Mouse (Mus musculus) bone marrow macrophage, adult 2 months (primary cell): Measurements from ENCODE around the gene Src.

Experiments used
- CTCF ChIP-seq: IDR thresholded peaks from 2 replicates; pipeline ENCODE4 v1.5.1; 2012; ENCODE audit warnings: low read depth, mild to moderate bottlenecking, low read length, moderate library complexity
- POLR2A ChIP-seq: IDR thresholded peaks from 2 replicates; pipeline ENCODE4 v1.6.1; 2012; ENCODE audit warnings: mild to moderate bottlenecking, low read depth, low read length, borderline replicate concordance

DNA sequence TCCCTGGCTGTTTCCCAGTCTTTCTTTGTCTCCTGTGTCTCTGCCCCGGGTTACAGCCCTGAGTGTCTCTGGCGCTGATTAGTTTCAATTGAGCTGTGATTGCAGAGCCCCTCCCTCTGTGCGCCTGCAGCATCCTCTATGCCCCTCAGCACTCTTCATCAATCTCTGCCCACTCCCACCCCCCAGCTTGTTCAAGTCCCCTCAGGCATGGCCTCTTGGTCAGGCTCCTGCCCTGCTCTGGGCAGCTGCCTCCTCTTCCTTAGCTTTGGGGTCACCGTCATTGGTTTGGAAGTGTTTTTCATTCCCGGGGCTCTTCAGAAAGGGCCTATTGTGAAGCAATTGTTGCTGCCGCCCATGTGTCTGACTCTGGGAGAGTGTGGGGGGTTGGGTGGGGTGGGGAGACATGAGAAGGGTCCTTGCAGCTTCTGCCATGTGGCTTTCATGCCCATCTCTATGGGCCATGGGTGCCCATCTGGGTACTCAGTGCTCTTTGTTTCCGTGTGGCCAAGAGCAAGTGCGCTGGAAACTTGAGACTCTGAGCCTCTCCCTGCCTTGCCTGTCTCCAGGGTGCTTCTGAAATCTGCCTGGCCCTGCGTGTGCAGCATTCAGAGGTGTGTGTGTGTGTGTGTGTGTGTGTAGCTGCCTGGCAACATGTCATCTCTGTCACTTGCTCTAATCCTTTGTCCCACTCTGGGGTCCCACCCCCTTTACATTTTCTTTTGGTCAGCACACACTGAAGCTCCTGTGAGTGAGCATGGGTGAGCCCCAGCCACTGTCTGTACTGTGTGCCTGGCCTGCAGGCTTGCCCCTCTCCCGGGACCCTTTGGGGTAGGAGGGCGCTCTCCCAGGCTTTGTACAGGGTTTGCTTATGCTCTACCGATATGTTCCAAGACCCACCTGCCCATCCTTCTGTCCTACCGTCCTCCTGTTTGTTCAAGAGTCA is 57.5 kb downstream of the Src start:
- TF ChIP-seq POLR2A (no peak), CTCF (no peak)
